Mouse (Mus musculus) adrenal gland, postnatal 4 days (tissue): ENCODE data around the gene Spg21. TPM values are rescaled to one million over a fixed set of nuclear protein-coding genes. Genes with fewer than 3 reads are reported as not detected.

Experiments
- DNase-seq, 2 experiments: peaks; one replicate each; pipeline ENCODE4 v3.0.0; 2021 to 2022; ENCODE audit warnings: low spot score in 2 of 2, mixed read lengths in 2 of 2
- total RNA-seq, 2 experiments: library from RNA; stranded (reverse); gene quantifications; 2 replicates each; pipeline ENCODE4 v1.2.3; 2021

Gene Spg21
- total RNA-seq, 2 experiments from 2014 or later, result 53.9 to 67.0 TPM

- no peak for DNase-seq
Observed at GRCm38 (mm10) chr9:65472769-65473168, 12.0 kb downstream of the Spg21 start.

DNA sequence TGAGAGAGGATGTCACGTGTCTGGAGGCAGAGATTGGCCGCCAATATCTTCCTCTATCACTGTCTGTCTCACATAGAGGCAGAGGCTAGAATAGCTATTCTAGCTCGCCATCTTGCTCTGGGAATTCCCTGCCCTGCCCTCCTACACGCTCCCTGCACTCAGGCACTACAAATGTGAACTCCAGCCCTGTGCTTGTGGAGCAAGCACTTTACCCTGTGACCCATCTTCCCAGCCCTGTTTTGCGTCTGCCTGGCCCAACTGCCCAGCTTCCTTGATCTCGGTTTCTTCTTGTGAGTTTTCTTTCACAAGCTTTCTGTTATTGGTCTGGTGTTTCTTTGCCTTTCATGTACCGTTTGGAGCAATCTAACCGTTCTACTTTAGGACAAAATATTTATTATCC, 18.4 kb downstream of the Spg21 start:
- DNase-seq, result no peak

DNA sequence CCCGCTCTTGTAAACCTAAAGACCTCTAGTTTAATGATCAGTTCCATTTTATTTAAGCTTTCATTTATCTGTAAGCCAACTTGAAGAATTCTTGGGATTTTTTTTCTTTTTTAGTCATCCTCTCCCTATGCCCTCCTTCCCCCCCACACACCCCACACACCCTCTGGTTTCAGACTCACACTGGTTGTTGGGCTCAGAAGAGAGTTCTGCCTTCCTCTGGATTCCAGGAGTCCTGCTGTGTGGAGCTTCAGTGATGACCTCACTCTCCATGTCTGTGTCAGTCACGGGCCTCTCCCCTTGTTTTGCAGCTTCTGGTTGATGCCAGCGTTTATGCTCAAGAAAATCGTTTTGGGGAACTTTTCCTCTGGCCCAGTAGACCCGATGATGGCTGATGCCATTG, 19.3 kb downstream of the Spg21 start:
- DNase-seq, result no peak

DNA sequence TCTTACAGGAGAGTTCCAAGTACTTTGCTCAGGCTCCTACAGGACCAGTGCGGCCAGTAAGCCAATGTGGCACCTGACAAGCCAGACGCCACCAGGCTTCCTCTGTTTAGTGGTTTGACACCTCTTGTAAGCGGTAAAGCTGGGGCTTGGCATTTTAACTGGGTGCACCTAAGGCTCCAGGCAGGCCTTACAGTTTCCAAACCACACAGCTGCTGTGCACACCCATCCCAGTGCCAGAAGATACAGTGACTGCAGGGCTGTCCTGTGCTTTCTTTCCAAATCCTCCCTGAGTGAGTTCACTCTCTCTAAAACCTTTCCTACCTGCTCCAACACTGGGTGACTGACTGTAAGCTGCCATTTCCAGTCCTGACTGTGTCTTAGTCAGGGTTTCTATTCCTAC, 30.7 kb downstream of the Spg21 start:
- DNase-seq, result no peak

DNA sequence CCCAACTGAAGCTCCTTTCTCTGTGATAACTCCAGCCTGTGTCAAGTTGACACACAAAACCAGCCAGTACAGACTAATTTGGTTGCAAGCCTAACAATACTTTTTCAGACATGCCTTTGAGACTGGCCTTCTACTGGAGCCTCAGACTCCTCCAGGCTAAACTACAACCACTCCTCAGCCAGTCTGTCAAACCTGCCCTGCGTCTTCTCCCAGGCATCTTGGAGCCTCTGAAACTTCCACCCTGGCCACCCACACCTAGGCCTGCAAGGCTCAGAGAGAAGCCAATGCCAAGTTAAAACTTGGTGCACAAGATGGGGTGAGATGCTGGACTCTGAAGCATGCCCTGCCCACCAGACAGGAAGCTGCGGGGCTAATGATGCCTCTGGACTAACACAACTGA, 31.6 kb downstream of the Spg21 start:
- no peak for DNase-seq

DNA sequence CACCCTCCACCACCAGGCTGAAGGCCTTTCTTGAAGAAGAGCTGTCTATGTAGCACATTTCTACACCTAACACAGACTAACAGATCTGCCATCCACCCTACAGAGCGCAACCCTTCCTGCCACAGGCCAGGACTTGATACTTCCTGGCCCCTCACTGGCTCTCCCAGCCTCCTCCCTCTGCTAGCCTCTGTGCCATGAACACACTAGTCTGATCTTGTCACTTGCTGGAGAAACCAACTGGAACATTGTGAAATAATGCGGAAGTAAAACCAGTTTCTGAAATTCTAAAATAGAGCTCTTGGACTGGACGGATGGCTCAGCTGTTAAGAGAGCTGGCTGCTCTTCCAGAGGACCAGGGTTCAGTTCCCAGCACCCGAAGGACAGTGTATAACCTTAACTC, 32.1 kb downstream of the Spg21 start:
- DNase-seq, result no peak

DNA sequence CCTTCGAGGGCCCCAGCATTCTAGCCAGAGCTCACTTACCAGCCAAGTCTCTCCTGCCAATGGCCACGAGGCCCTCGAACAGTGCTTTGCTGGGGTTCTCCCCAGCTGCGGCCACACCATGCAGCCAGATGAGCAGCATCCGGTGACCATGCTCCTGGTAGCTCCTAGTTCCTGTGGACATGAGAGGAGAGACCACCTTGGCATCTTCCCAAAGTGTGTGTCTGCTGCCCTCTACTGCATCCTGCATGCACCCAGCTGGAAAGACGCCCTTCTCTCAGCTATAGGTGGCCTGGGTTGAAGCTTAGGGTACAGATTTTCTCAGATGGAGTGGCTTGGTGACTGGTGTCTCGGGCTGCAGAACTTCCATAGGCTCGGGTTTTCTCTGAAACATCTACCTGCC, 41.4 kb downstream of the Spg21 start:
- DNase-seq, result no peak

DNA sequence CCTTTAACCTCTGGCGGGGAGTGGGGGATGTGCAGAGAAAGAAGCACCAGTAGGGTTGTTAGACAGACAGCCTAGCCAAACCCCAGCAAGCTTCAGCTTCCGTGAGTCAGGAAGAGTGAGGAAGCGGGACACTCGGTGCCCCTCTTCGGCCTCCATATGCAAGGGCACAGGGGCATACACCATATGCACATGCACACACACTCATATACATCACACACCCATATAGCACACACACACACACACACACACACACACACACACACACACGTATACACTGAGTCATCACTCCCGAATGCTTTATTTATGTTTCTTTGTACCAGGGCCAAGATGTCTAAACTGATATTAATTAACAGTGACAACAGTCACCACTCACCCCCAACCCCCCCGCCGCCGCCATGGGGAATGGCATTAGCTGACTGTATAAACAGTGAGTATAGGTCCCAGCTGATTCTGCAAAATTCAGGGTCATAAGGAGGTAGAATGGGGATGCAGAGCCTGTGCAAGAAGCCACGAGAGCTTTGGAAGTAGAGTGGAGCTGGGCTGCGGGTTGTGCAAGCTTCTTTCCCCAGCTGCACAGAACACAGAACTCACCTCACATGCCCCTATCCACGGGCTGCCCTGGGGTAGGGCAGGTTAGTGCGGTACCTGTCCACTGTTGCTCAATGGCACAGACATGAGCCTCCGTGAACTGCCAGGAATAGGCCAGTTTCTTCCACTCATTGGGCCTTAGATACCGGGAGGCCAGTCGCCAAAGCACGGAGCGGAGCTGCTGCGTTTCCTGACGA, 42.2 kb downstream of the Spg21 start:
- no peak for DNase-seq

- no peak for DNase-seq
Observed at GRCm38 (mm10) chr9:65508449-65508848, 47.7 kb downstream of the Spg21 start.

DNA sequence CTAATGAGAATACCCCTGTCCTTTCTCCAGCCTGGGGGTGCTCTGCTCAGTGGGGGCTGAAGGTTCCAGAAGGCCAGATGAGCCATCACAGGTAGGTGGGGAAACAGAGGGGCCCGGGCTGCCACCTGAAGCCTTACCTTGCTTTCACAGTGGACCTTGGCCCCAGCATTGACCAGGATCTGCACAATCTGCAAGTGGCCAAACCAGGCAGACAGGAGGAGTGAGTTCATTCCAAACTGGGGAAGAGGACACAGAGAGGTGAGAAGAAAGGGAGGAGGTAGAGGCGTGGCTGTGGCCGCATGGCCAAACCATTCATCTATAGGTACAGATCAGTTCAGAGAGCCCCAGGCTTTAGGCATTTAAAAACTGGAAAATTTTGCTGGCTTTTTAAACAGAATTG, 51.8 kb downstream of the Spg21 start:
- DNase-seq, result no peak

GRCm38 (mm10) chr9:65514431-65514830, 53.7 kb downstream of the Spg21 start:
- no peak for DNase-seq

DNA sequence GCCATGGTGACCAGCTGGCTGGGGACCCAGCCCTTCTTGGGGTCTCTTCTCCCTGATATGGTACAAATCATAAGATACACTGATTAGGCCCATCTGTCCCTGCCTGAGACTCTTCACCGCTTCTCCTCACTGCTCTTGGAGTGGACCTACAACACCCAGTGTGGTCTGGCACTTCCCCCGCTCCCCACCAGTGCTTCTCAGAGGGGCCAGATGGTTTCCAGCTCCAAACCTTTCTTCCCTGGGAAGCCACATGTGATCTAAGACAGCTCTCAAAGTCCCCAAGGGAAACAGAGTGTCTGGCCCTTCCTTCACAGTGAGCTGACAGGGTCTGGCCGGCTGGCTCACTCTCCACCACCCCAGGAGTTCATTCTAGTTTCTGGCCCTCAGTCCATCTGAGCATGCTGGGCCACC, 54.1 kb downstream of the Spg21 start:
- no peak for DNase-seq

DNA sequence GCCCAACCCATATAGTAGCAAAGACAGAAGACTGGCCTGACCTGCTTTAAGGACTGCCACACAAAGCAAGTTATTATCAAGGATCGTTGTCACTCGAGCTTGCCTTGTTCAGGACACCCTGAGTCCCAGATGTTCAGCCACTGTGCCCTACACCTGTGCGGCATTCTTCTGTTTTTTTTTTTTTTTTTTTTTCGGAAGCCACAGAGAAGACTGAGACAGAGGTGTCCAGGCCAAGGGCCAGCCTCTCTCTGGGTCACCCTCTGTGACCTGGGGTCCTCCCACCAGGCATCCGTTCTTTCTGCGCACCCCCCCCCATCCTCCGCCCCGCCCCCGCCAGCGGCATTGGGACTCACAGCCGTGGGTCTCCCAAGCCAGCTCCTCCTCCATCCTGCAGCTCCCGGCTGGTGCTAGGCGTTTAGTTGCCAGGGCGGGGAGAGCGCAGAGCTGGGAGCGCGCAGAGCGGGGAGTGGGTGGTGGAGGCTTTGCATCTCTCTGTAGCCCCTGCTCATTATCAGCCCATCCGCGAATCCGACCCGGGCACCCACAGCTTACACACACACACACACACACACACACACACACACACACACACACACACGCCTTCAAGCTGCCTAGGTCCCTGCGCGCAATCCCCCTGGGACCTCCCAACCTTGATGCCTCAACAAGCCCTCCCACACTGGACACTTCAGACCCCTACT, 59.2 kb downstream of the Spg21 start, which contains the start of gene Ankdd1a:
Gene Ankdd1a, minus strand, starts transcription at position 387 of the 698 bp plus-strand sequence.
- DNase-seq, result no peak

DNA sequence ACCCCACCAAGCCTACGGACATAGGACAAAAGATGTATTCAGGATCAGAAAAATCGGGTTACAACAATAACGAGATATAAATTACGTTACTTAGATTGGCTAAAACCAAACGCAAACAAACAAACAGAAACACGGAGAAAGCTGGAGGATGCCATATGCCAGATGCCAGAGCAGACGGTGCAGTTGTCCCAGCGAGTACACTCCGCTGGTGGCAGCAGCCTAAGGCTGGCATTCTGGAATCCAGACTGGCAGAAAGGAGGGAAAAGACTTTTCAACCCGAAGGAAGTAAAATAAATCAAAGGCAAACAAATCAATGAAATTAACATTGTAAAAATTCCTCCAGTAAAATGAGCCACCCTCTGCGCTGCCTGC, 59.7 kb downstream of the Spg21 start:
- no peak for DNase-seq

DNA sequence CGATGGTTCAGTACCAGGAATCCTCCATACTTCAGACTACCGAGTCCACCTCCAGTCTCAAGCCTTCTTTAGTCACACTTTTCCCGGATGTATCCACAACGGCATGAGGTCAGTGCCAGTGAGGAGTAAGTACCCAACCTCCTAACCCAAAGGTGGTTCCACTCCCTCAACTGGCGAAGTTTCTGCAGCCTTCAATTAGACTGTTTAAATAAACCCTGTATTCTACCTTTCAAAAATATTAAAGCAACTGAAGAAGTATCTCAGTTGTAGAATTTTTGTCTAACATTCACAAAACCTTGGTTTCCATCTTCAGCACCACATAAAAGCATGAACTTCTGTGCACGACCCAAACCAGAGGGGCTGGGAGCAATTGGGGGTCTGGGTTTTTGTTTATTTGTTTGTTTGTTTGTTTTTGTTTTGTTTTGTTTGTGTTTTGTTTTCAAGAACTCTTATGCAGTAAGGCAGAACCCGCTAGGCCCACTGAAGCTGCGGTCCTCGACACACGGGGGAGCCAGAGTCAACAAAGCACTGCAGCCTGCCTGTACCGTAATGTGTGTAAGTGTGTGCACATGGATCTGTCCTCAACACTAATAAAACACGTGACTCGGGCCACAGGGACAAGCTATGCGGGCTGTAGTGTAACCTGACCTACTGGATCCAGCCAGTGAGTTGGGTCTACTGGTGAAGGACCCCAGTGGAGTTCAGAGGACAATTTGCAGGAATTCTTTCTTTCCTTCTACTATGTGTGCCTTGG, 63.0 kb downstream of the Spg21 start:
- peak; percentile 52 to 73 for DNase-seq

GRCm38 (mm10) chr9:65525445-65526195, 64.9 kb downstream of the Spg21 start:
- no peak for DNase-seq

DNA sequence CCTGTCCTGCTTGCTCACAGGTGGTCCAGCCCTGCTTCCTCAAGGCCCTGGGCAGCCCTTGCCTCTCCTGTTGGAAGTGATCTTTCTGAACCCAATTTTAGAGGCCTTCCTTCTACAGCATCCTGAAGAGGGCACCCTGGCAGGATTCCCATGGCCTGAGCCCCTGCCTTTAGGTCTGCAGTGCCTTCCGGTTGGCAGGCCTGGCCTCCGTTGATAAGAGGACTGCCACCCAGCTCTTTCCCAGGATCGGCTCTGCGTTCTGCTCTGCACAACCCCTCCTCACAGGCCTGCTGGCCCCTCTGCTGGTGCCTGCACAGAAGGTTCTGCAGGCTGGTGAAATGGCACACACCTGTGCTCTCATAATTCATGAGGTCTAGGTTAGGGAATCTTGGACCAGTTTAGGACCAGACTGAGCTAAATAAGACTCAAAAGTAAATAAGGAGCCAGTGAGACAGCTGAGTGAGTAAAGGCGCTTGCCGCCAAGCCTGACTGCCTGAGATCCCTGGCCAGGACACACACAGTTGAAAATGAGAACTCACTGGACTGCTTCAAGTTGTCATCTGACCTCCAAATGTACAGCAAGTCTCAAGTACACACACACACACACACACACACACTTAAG, 67.8 kb downstream of the Spg21 start:
- DNase-seq, result no peak

DNA sequence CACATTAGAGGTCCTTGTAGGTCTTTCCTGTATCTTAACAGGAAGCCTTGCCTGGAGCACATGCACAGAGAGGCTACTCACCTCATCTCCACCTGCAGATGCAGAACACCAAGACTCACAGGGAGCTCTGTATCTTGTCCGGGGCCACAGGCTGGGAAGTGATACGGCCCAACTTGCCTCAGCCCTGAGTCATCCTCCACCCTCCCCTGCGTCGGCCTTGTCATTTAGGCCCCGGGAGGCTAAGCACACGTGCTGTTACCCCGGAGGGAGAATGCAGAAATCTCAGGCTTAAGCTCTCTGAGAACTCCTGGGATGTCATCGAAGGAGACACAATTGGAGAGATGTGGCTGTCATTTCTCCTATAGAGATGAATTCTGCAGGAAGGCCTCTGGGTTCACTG, 68.9 kb downstream of the Spg21 start:
- DNase-seq, result no peak

GRCm38 (mm10) chr9:65531283-65531682, 70.5 kb downstream of the Spg21 start:
- DNase-seq, result no peak

DNA sequence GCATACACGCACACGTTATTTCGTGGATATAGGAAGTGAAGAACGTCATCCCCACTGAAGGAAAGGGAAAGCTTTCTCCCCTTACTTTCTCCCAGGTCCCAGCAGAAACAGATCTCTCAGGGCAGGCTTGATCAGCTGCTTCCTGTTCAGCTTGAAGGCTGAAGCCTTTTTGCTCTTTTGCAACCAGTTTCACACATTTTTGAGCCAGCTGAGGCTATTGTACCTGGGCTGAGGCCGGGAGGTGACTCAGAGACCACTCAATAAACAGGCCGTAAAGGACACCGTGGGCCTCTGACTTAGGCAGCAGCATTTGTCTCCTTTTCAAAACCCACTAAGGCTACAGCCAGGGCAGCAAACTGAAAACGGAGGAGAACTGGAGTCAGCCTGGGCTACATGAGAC, 72.2 kb downstream of the Spg21 start:
- no peak for DNase-seq

DNA sequence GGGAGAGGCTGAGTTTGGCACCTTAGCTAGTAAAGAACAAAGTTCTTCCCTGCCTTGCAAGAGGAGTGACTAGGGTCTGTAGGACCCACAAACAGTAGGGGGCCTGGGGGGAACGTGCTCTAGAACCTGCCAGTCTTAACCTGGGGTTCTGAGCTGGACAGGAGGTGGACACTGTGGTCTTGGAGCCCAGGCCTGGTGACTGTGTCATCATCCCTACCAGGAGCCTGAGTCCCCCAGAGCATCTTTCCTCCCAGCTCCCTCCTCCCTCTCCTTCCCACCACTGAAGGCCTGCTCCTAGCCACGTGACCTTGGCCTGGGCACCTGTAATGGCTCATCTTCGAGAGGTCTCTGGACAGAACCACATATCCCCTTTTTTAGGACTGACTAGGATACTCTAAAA, 73.4 kb downstream of the Spg21 start:
- DNase-seq, result no peak
